Mouse (Mus musculus) limb, embryonic 14.5 days (tissue): ENCODE measurements around the gene Rbm47. TPM values are rescaled to one million over a fixed set of nuclear protein-coding genes. Genes with fewer than 3 reads are reported as not detected.

Experiments used
- ATAC-seq: fragments of 200-750 bp; cut with Nextera tagmentation; 2 replicates; pipeline ENCODE4 v1.8.0; 2017; ENCODE audit warnings: low read depth, moderate number of reproducible peaks, moderate TSS enrichment; ENCODE audit not compliant: low FRiP score
- DNase-seq: peaks from one replicate; pipeline ENCODE4 v3.0.0-alpha.2; 2015; ENCODE audit warnings: low spot score
- H3K27ac ChIP-seq: fragments of 300-500 bp; sonication (generic); replicated peaks from 2 replicates; pipeline ENCODE4 v1.5.1; 2014; ENCODE audit warnings: low read depth, mild to moderate bottlenecking, low read length, moderate library complexity, mixed read lengths
- H3K27me3 ChIP-seq: fragments of 300-500 bp; sonication (generic); 2 replicates; pipeline ENCODE4 v1.6.1; 2014; ENCODE audit warnings: low read length, mixed read lengths; ENCODE audit not compliant: control insufficient read depth, insufficient read depth
- H3K36me3 ChIP-seq: fragments of 300-500 bp; sonication (generic); 2 replicates; pipeline ENCODE4 v1.6.1; 2014; ENCODE audit warnings: mild to moderate bottlenecking, low read length, moderate library complexity, mixed read lengths; ENCODE audit not compliant: control insufficient read depth, insufficient read depth
- H3K4me1 ChIP-seq: fragments of 300-500 bp; sonication (generic); 2 replicates; pipeline ENCODE4 v1.6.1; 2014; ENCODE audit warnings: antibody characterized with exemption, low read length, mixed read lengths; ENCODE audit not compliant: control insufficient read depth, insufficient read depth
- H3K4me2 ChIP-seq: fragments of 300-500 bp; sonication (generic); replicated peaks from 2 replicates; pipeline ENCODE4 v1.6.1; 2014; ENCODE audit warnings: low read depth, mild to moderate bottlenecking, low read length, moderate library complexity; ENCODE audit not compliant: severe bottlenecking
- H3K4me3 ChIP-seq: fragments of 300-500 bp; sonication (generic); replicated peaks from 2 replicates; pipeline ENCODE4 v1.5.1; 2014; ENCODE audit warnings: low read length
- H3K9ac ChIP-seq: fragments of 300-500 bp; sonication (generic); 2 replicates; pipeline ENCODE4 v1.6.1; 2014; ENCODE audit warnings: mild to moderate bottlenecking, low read depth, low read length, moderate library complexity; ENCODE audit not compliant: severe bottlenecking
- H3K9me3 ChIP-seq: fragments of 300-500 bp; sonication (generic); 2 replicates; pipeline ENCODE4 v1.6.1; 2016; ENCODE audit warnings: low read length; ENCODE audit not compliant: control insufficient read depth
- POLR2A ChIP-seq: fragments of 200-500 bp; IDR thresholded peaks from 2 replicates; pipeline ENCODE4 v1.8.0; 2012; ENCODE audit warnings: inconsistent platforms, mild to moderate bottlenecking, moderate library complexity, borderline replicate concordance; ENCODE audit not compliant: insufficient read depth, insufficient read length; ENCODE audit errors: extremely low read depth
- WGBS: fragments of 180-500 bp; shearing (Covaris S2); extraction: QIAGEN DNeasy Blood & Tissue Kit; methylation state at CpG from one replicate; pipeline ENCODE4 v1.1.7; 2014; 5-methylcytosine and 5-hydroxymethylcytosine counted together
- polyA plus RNA-seq, 2 experiments: library from polyadenylated mRNA; depleted of rRNA in 1 of 2; stranded (reverse) in 1 of 2; unstranded in 1 of 2; fragments of >200 nt; fragmentation: Nextera tagmentation in 1 of 2; extraction: Ambion mirVana in 1 of 2; gene quantifications; 2 replicates each; pipeline versions ENCODE4 v1.2.1 to v1.2.3; 2012 to 2014

Rbm47 gene
- polyA plus RNA-seq (2012; rRNA removed) = 2.5 and 2.6 TPM in 2 replicates
- 5.2 and 6.2 TPM in 2 replicates for polyA plus RNA-seq (2014; fragmentation: Nextera tagmentation; extraction: Ambion mirVana)

- H3K27ac ChIP-seq = no peak within 1 kb of the TSS
- no peak for ATAC-seq
- 88% methylated on average over 2 of the region's 2 CpGs for WGBS
These were observed at the start of gene Rbm47 for GRCm38 (mm10) chr5:66173018-66173417. Gene Rbm47, minus strand, starts transcription at chr5:66173118.

GRCm38 (mm10) chr5:66220620-66221019 lies 47.7 kb upstream of the Rbm47 start:
- ATAC-seq (no peak), DNase-seq (no peak)
- no peak for TF ChIP-seq POLR2A
- Histone ChIP-seq H3K4me1 (peaks cover 11% of the 10 kb centered on the region; the same call in 1 of the 2 replicates), H3K27ac (no peak overlapping the region), H3K27me3 (no peaks in the 10 kb centered on the region), H3K36me3 (no peaks in the 10 kb centered on the region), H3K9me3 (no peaks in the 10 kb centered on the region), H3K4me2 (no peak overlapping the region), H3K9ac (no peak overlapping the region), H3K4me3 (no peak overlapping the region)
- WGBS = 80% methylated on average over 9 of the region's 9 CpGs

More at GRCm38 (mm10) chr5:66173018-66173417, at the start of gene Rbm47:
- TF ChIP-seq POLR2A = no peak
- Histone ChIP-seq H3K9me3 (no peaks in the 10 kb centered on the region), H3K4me2 (no peak within 1 kb of the TSS), H3K9ac (no peak within 1 kb of the TSS), H3K4me1 (no peaks in the 10 kb centered on the region), H3K4me3 (no peak within 1 kb of the TSS), H3K27me3 (no peaks in the 10 kb centered on the region), H3K36me3 (no peaks in the 10 kb centered on the region)
- no peak for DNase-seq

GRCm38 (mm10) chr5:66219692-66220091 lies 46.8 kb upstream of the Rbm47 start:
- Histone ChIP-seq H3K9me3 (no peaks in the 10 kb centered on the region), H3K36me3 (no peaks in the 10 kb centered on the region), H3K4me2 (peak overlapping the region; percentile 5), H3K27me3 (no peaks in the 10 kb centered on the region), H3K9ac (no peak overlapping the region), H3K27ac (no peak overlapping the region; the same call in 1 of the 2 replicates), H3K4me1 (peaks cover 11% of the 10 kb centered on the region; the same call in 1 of the 2 replicates), H3K4me3 (no peak overlapping the region)
- DNase-seq (peak; percentile 55), ATAC-seq (peak; percentile 71)
- 43% methylated on average over 6 of the region's 6 CpGs for WGBS
- TF ChIP-seq POLR2A = no peak

GRCm38 (mm10) chr5:66215569-66216277 lies 42.8 kb upstream of the Rbm47 start:
- no peak overlapping the region for H3K27ac ChIP-seq
- H3K4me1 ChIP-seq = peaks cover 11% of the 10 kb centered on the region; the same call in 1 of the 2 replicates
- TF ChIP-seq POLR2A = no peak
- DNase-seq = no peak
- no peak overlapping the region for H3K9ac ChIP-seq
- ATAC-seq = no peak
- no peaks in the 10 kb centered on the region for H3K9me3 ChIP-seq
- H3K4me2 ChIP-seq = no peak overlapping the region
- no peak overlapping the region for H3K4me3 ChIP-seq
- no peaks in the 10 kb centered on the region for H3K36me3 ChIP-seq
- no peaks in the 10 kb centered on the region for H3K27me3 ChIP-seq
- WGBS = 47% methylated on average over 10 of the region's 10 CpGs

GRCm38 (mm10) chr5:66214395-66214935 lies 41.5 kb upstream of the Rbm47 start:
- Histone ChIP-seq H3K4me2 (no peak overlapping the region), H3K4me1 (peaks cover 11% of the 10 kb centered on the region; the same call in 1 of the 2 replicates), H3K9ac (no peak overlapping the region), H3K36me3 (no peaks in the 10 kb centered on the region), H3K4me3 (no peak overlapping the region), H3K9me3 (no peaks in the 10 kb centered on the region), H3K27me3 (no peaks in the 10 kb centered on the region), H3K27ac (no peak overlapping the region)
- TF ChIP-seq POLR2A = no peak
- 71% methylated on average over 7 of the region's 7 CpGs for WGBS
- no peak for DNase-seq
- no peak for ATAC-seq
